Mouse (Mus musculus) retina, adult 2 months (tissue): ENCODE measurements around the gene Hist3h2a.
A peak's percentile ranks its signal among the peaks of the same experiment; 100 is the strongest.
"Not testable (repeated sequence)": the region's sequence is repeated elsewhere in the genome, so short reads cannot be mapped to it uniquely, and the experiment has no call there.

ENCODE experiments used
- DNase-seq: peaks from one replicate; pipeline ENCODE4 v3.0.0-alpha.2; 2012; ENCODE audit warnings: low read depth, low spot score

Hist3h2a gene

DNA sequence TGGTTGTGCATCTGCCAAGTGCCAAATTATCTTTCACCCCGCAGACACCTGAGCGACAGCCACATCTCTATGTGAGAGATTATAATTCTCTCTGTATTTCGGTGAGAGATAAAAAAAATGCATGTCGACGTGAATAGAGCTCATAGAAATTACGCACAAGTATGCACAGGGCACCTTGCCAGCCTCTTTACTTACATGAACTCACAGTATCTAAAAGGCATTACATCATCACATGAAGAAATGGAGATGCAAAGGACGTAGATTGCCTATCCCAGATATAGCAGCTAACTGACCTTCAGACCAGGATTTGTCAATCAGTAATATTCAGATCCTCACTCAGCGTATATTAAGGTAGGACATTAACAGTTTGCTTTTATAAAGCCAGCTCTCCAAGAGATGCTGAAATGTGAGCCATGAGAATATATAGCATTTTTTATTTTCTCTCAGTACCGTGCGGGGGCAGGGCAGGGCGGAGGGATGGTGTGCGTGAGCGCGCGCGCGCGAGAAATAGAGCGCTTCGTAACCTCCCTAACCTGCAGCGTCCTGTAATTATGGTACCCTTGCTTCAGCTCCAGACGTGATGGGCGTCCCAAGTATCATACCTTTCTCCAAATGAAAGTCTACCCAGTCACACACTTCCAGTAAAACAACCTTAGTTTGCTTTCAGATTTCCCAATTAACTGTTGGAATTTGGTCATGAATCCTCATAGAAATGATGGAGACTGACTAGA lies 6.5 kb upstream of the Hist3h2a start:
- DNase-seq: no peak

GRCm38 (mm10) chr11:58948542-58949479 lies 5.7 kb upstream of the Hist3h2a start, which contains the start of gene Hist3h2ba:
TSS of gene Hist3h2ba (plus strand) at chr11:58948920.
- DNase-seq: peak; percentile 77

- DNase-seq: no peak
Measured at GRCm38 (mm10) chr11:58949480-58950431, 4.7 kb upstream of the Hist3h2a start.

- no peak for DNase-seq
Measured at GRCm38 (mm10) chr11:58951210-58951609, 3.3 kb upstream of the Hist3h2a start.

DNA sequence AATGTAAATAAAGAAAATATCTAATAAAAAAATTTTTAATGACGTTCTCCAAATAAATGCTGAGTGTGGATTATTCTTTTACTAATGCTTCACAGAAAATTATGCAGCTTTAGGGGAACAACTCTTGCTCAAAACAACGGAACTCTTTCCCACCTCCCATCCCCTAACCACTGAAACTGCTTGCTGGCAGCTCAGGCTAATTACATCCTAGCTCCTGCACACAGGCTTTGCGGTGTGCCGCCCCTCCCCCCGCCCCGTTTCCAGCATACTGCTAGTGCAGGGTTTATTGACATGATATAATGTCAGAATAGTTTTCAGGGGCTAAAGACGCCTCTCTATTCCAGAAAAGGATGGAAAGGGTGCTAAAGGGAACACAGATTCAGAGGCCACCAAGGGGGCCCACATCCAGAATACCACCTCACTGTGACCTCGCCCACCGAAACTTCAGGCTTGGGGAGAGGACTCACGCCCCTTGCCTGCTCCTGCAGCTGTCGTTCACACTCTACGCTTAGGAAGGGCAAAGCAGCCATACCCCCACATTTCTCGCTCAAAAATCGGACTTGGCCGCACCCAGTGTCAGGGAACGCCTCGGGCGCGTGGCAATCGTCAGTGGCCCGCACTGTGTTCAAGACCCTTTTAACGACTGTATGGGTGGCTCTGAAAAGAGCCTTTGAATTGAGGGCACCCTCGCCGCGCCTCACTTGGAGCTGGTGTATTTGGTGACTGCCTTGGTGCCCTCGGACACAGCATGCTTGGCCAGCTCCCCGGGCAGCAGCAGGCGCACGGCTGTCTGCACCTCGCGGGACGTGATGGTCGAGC lies 925 bp upstream of the Hist3h2a start:
- DNase-seq: no peak

DNA sequence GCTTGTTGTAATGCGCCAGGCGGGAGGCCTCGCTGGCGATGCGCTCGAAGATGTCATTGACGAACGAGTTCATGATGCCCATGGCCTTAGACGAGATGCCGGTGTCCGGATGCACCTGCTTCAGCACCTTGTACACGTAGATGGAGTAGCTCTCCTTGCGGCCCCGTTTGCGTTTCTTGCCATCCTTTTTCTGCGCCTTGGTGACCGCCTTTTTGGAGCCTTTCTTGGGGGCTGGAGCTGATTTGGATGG lies 390 bp upstream of the Hist3h2a start:
- DNase-seq: not testable (repeated sequence)

- peak; percentile 87 for DNase-seq
Measured at GRCm38 (mm10) chr11:58955143-58955867, 820 bp downstream of the Hist3h2a start.

DNA sequence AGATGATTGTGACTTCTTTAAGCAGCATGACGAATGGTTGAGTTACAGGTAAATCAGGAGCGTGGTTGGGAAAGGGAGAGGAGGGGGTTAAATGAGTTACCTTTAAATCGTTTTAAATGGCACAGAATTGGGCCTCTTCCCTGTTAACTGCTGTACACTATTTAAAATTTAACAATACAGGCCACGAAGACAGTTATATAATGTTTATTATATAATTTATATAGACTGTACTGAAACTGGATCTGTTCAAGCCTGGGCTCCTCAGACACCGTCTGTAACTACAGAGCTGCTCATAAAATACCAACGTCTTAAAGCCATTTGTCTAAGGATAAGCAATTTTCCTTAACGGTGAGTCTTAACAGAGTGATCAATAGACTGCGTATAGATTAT lies 1.4 kb downstream of the Hist3h2a start:
- DNase-seq: no peak

- no peak for DNase-seq
Measured at GRCm38 (mm10) chr11:58957226-58957914, 2.9 kb downstream of the Hist3h2a start.

- no peak for DNase-seq
Measured at GRCm38 (mm10) chr11:58958536-58958935, 4.1 kb downstream of the Hist3h2a start.

DNA sequence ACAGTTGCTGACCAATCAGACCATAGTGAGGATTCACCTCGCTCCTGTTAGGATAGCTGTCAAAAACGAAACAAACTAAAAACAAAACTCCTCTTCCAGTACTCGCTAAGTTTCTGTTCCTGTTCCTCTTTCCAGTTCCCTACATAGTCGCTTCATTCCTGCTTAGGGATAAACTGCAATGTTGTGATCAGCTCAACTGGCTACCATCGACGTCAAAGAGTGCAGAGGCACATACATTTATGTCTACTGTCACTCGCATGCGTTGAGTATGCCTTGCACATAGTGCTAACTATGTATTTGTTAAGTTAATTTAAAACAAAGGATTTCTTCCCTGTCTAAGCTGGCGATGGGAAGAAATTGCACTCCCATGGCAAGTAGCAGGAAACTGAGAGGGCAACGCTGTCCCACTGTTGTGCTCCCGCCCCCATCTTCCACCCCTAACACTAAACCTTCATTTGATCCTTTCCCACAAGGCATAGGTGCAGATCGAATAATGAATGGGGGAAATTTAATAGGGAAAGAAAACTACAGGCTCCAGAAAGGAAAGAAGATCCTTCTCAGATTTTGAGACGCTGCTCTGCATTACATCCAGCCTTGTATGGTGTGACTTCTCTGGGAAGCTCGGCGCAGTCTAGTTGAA lies 4.8 kb downstream of the Hist3h2a start:
- no peak for DNase-seq

DNA sequence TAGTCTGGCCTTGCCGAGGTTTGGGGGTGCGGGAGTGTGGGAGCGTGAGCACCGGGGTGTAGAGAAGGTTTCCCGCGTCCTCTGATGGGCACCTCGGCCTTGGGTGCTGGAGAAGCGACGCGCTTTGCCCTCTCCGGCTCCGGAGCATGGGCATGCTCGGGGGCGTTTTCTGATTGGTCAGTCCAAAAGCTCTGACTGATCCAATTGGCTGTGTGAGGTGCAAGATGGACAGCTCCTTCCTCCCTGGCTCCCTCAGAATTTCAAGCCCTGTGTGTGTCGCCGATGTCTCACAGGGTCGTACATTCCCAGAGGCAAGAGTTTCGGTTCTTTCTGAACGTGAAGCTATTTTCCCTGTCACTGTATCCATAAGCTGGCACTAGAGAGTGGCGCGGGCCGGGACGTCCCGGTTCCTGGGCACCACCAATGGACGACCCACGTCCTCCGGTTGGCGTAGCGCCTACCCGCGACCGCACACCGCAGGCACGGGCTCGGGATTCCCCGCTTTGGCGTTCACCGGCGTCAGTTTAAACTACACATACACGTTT lies 5.5 kb downstream of the Hist3h2a start:
- DNase-seq: no peak

GRCm38 (mm10) chr11:58961364-58962177 lies 7.1 kb downstream of the Hist3h2a start:
- DNase-seq: no peak

DNA sequence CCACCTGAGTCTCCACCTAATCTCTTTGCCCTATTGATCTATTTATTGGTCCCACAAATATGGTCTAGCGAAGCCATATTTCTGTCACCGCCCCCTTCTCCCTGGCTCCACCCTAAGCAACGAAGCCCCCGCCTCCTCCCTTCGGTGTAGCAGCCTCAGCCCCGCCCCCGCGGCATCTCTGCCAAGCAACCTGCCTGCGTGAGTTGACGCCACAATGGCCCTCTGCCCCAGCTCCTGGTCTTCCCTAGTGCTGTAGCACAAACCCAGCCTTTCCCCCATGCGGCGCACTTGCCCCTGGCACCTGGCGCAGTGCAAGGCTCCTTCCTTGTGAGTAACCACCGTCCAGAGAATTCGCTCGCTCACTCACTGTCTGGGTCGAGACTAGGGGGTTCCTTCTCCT lies 9.1 kb downstream of the Hist3h2a start:
- DNase-seq: no peak

DNA sequence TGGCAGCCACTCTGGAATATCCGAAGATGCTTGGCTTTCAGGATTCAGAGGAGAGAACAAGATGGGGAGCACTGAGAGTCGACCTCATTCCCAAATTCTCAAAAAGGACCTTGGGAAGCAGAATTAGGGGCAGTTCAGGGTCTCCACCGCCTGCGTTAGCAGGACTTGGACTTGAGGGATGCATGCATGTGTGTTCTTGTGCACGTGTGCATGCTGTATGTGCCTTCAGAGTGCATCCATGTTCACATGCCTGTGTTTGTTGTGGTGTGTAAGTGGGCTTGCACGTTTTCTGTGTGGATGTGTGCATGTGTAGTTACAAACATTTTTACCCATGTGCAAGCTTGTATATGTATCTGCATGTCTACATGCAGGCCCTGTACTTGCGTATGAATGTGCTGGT lies 9.7 kb downstream of the Hist3h2a start:
- no peak for DNase-seq

DNA sequence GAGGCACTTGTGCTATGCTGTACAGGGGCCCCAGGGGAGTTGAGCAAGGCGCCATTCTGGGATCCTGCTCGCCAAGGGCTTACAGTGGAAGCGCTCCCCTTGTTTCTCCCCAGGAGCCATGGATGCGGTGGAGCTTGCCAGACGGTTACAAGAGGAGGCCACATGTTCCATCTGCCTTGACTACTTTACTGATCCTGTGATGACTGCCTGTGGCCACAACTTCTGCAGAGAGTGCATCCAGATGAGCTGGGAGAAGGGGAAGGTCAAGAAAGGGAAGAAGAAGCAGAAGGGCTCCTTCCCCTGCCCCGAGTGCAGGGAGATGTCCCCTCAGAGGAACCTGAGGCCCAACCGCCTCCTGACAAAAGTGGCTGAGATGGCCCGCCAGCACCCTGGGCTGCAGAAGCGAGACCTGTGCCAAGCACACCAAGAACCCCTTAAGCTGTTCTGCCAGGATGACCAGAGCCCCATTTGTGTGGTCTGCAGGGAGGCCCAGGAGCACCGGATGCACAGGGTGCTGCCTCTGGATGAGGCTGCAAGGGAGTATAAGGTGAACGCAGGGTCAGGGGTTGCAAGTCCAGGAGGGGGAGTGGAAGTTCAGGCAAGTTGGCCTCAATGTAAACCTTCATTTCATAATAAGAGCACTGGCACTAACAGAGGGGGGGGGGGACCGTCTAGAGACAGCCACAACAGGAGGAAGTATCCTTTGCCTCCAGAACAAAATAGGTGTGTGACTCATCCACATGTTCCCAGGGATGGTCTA lies 10.7 kb downstream of the Hist3h2a start:
- DNase-seq: no peak

DNA sequence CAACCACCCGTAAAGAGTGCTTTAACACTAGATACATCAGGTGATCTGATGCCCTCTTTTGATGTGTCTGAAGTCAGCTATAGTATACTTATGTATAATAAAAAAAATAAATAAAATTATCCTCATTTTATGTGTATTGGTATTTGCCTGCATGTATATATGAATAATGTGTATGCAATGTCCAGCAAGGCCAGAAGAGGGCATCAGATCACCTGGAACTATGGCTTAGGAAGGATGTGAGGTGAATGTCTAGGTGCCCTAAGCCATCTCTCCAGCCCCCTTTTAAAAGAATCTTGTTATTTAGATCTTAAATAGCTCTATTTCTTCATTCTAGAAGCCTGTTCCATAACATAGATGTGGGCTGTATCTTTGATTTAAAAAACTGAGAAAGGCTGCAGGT lies 12.9 kb downstream of the Hist3h2a start:
- no peak for DNase-seq
